ENCODE assay signal across 8 mouse cellular contexts in the genomic region with DNA sequence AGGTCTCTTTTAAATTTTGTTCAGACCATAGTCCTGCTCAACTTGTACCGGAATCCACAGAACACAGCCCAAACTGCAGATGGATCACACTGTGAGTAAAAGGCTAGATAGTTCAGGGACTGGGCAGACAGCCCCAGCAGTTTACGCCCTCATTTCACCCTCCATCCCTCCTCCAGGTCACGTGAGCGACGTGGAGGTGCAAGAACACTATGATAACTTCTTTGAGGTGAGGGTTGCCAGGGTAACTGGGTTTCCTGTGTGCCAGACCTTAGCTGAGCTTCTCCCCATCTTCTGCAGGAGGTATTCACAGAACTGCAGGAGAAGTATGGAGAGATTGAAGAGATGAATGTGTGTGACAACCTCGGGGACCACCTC. TPM values are rescaled to one million over a fixed set of nuclear protein-coding genes. Genes with fewer than 3 reads are reported as not detected.
A peak's percentile ranks its signal among the peaks of the same experiment; 100 is the strongest.
DNase-seq lines count a peak whose midpoint lies in the region; ATAC-seq and TF ChIP-seq lines count a peak whose summit lies in the region.

No protein-coding gene starts in this region.

- TF ChIP-seq CTCF in gastrocnemius, adult 2 months (IDR thresholded peaks at IDR 0.05) = no peak

- H3K9ac ChIP-seq in forebrain, embryonic 14.5 days (ENCODE audit: low read length) = peak overlapping the region; percentile 76

- intact Hi-C loops in gastrocnemius, adult 2 months (cut with DNase I) = no loop called here
- intact Hi-C loops in gastrocnemius, postnatal 14 days (cut with DNase I; ENCODE audit: low total_unique reads) = no loop called here

- no peaks in the 10 kb centered on the region for H3K9me3 ChIP-seq in forebrain, embryonic 14.5 days (replicated peaks; ENCODE audit: control insufficient read depth, low read length)

- DNase-seq in gastrocnemius, adult 2 months = no peak
- no peak for DNase-seq in gastrocnemius, postnatal 14 days
- DNase-seq in forebrain, embryonic 14.5 days (ENCODE audit: low spot score) = no peak
- DNase-seq in lung, postnatal 25 days (ENCODE audit: low spot score) = peak; percentile 28
- peak; percentile 55 for DNase-seq in thymus, postnatal 4 days
- no peak for DNase-seq in urinary bladder, postnatal 4 days (ENCODE audit: low spot score in 2 of 2)
- no peak for DNase-seq in frontal cortex, postnatal 10 days (ENCODE audit: low spot score in 2 of 2)

- peak overlapping the region; percentile 71 for H3K4me2 ChIP-seq in forebrain, embryonic 14.5 days (ENCODE audit: low read length)

- H3K36me3 ChIP-seq in forebrain, embryonic 14.5 days (ENCODE audit: control insufficient read depth, insufficient read depth, low read length) = peaks cover 46% of the 10 kb centered on the region

- peaks cover 5% of the 10 kb centered on the region for H3K4me1 ChIP-seq in forebrain, embryonic 14.5 days (ENCODE audit: control insufficient read depth, insufficient read depth, low read length)

- 22% methylated on average over 6 of the region's 6 CpGs for WGBS in forebrain, embryonic 14.5 days

- H3K27me3 ChIP-seq in forebrain, embryonic 14.5 days (replicated peaks; ENCODE audit: control insufficient read depth, insufficient read depth, low read length) = no peaks in the 10 kb centered on the region

- peak overlapping the region; percentile 89 for H3K4me3 ChIP-seq in gastrocnemius, adult 2 months
- H3K4me3 ChIP-seq in forebrain, embryonic 14.5 days (ENCODE audit: low read depth, low read length) = peak overlapping the region; percentile 76

- peak; percentile 57 for ATAC-seq in CD4-positive, CD25-positive, alpha-beta regulatory T cell, adult 4 months
- no peak for ATAC-seq in forebrain, embryonic 14.5 days

- peak overlapping the region; percentile 99 for H3K27ac ChIP-seq in gastrocnemius, adult 2 months
- H3K27ac ChIP-seq in forebrain, embryonic 14.5 days (ENCODE audit: low read depth, low read length) = 0 out of 2 replicates have a peak overlapping the region, but pooled peaks have one; percentile 91

RNA-seq across cellular contexts. Expression of a gene that starts 0.5 kb away (rescaled TPM):
- total RNA-seq in gastrocnemius, adult 2 months (2021) = 100 to 1,000 TPM; 116 to 123 TPM
- 10 to 100 TPM; 83.4 to 92.7 TPM for total RNA-seq in gastrocnemius, postnatal 14 days (2021)
- 100 to 1,000 TPM; 314 to 323 TPM for polyA plus RNA-seq in CD4-positive, CD25-positive, alpha-beta regulatory T cell, adult 4 months (2017; shearing (Covaris generic))
- polyA plus RNA-seq in forebrain, embryonic 14.5 days (2014; fragmentation: Nextera tagmentation; extraction: Ambion mirVana) = 121 and 143 TPM in 2 replicates

RNA-seq across cellular contexts. Expression of a gene that starts 0.7 kb away (rescaled TPM):
- total RNA-seq in gastrocnemius, adult 2 months (2021) = 1 to 10 TPM; 1.8 to 2.2 TPM
- 1 to 10 TPM in 1 of 2 experiments, under 1 TPM in 1; 0.74 to 1.7 TPM for total RNA-seq in gastrocnemius, postnatal 14 days (2021)
- 100 to 1,000 TPM in 1 of 2 experiments, 10 to 100 TPM in 1; 85.4 to 105 TPM for polyA plus RNA-seq in CD4-positive, CD25-positive, alpha-beta regulatory T cell, adult 4 months (2017; shearing (Covaris generic))
- polyA plus RNA-seq in forebrain, embryonic 14.5 days (2014; fragmentation: Nextera tagmentation; extraction: Ambion mirVana) = 7.0 and 10.7 TPM in 2 replicates

RNA-seq across cellular contexts. Expression of a gene that starts 0.8 kb away (rescaled TPM):
- 10 to 100 TPM; 53.8 to 62.5 TPM for total RNA-seq in gastrocnemius, adult 2 months (2021)
- total RNA-seq in gastrocnemius, postnatal 14 days (2021) = 10 to 100 TPM; 49.6 to 50.1 TPM
- 10 to 100 TPM; 46.5 to 62.1 TPM for polyA plus RNA-seq in CD4-positive, CD25-positive, alpha-beta regulatory T cell, adult 4 months (2017; shearing (Covaris generic))
- polyA plus RNA-seq in forebrain, embryonic 14.5 days (2014; fragmentation: Nextera tagmentation; extraction: Ambion mirVana) = 132 and 135 TPM in 2 replicates

RNA-seq across cellular contexts. Expression of a gene that starts 1.3 kb away (rescaled TPM):
- total RNA-seq in gastrocnemius, adult 2 months (2021) = 1 to 10 TPM; 1.1 to 1.5 TPM
- under 1 TPM; 0.60 to 0.88 TPM for total RNA-seq in gastrocnemius, postnatal 14 days (2021)
- polyA plus RNA-seq in CD4-positive, CD25-positive, alpha-beta regulatory T cell, adult 4 months (2017; shearing (Covaris generic)) = 100 to 1,000 TPM; 210 to 244 TPM
- polyA plus RNA-seq in forebrain, embryonic 14.5 days (2014; fragmentation: Nextera tagmentation; extraction: Ambion mirVana) = 1.7 and 6.4 TPM in 2 replicates

RNA-seq across cellular contexts. Expression of a gene that starts 4.3 kb away (rescaled TPM):
- 10 to 100 TPM in 1 of 2 experiments, 1 to 10 TPM in 1; 9.2 to 10.5 TPM for total RNA-seq in gastrocnemius, adult 2 months (2021)
- total RNA-seq in gastrocnemius, postnatal 14 days (2021) = 1 to 10 TPM; 8.4 to 9.1 TPM
- 100 to 1,000 TPM; 101 to 104 TPM for polyA plus RNA-seq in CD4-positive, CD25-positive, alpha-beta regulatory T cell, adult 4 months (2017; shearing (Covaris generic))
- polyA plus RNA-seq in forebrain, embryonic 14.5 days (2014; fragmentation: Nextera tagmentation; extraction: Ambion mirVana) = 47.6 and 59.0 TPM in 2 replicates

Comparison
In these comparisons a context has a peak if more than half of its experiments do, and no peak if none do; other contexts are left out.
1. DNase-seq: peak in lung, postnatal 25 days (single experiment) and thymus, postnatal 4 days (single experiment); none in gastrocnemius, adult 2 months (single experiment), gastrocnemius, postnatal 14 days (single experiment), forebrain, embryonic 14.5 days (single experiment), urinary bladder, postnatal 4 days (0 of 2) and frontal cortex, postnatal 10 days (0 of 2).